ENCODE assay signal across 35 mouse cellular contexts in the genomic region with DNA sequence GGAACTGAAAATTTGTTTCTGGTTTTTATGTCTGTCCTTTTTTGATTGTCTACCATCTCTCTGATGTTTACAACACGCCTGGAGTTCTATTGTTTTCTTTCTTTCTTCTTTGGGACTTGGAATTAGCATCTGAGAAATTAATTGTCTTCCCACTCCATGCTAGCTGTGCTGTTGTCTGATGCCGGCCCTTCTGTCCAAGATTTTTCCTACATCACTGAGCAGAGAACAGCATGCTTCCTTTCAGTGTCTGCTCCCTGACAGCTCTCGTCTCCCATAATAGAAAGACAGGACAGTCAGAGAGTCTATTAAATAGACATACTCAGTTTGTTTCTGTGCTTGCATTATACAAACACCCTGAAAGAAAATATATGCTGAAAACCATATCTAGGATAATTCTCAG. TPM values are rescaled to one million over a fixed set of nuclear protein-coding genes. Genes with fewer than 3 reads are reported as not detected.
DNase-seq lines count a peak whose midpoint lies in the region; ATAC-seq and TF ChIP-seq lines count a peak whose summit lies in the region.
"Had no signal": no experiment of that assay in that cellular context is flagged by ENCODE, and none has a peak within 500 bp of the region (broad histone marks: within the 10 kb centered on the region; RNA-seq: fewer than 3 reads in every experiment).

No protein-coding gene starts in this region.

- no peak overlapping the region for H3K9ac ChIP-seq in hindbrain, embryonic 14.5 days
- no peak overlapping the region for H3K9ac ChIP-seq in midbrain, embryonic 15.5 days
- no peak overlapping the region for H3K9ac ChIP-seq in intestine, postnatal 0 days (ENCODE audit: low read depth, low read length)
- H3K9ac ChIP-seq: embryonic facial prominence, embryonic 15.5 days; limb, embryonic 12.5 days; liver, embryonic 15.5 days; lung, embryonic 14.5 days; neural tube, embryonic 12.5 days had no signal

- H3K4me1 ChIP-seq in hindbrain, embryonic 14.5 days (replicated peaks; ENCODE audit: control insufficient read depth, insufficient read depth, low read length): no peaks in the 10 kb centered on the region
- no peaks in the 10 kb centered on the region for H3K4me1 ChIP-seq in hindbrain, embryonic 10.5 days (replicated peaks)
- H3K4me1 ChIP-seq in midbrain, embryonic 15.5 days: no peaks in the 10 kb centered on the region
- no peaks in the 10 kb centered on the region for H3K4me1 ChIP-seq in limb, embryonic 10.5 days
- H3K4me1 ChIP-seq in intestine, postnatal 0 days (replicated peaks; ENCODE audit: control insufficient read depth, insufficient read depth, low read length): no peaks in the 10 kb centered on the region
- H3K4me1 ChIP-seq: embryonic facial prominence, embryonic 10.5 days; embryonic facial prominence, embryonic 15.5 days; limb, embryonic 12.5 days; liver, embryonic 15.5 days; neural tube, embryonic 12.5 days had no signal

- DNase-seq in cerebellum, postnatal 10 days: peak; percentile 16 to 44
- no peak for DNase-seq in cerebellum, adult 11 months
- no peak for DNase-seq in hindbrain, embryonic 14.5 days (ENCODE audit: low spot score)
- DNase-seq in hindbrain, embryonic 10.5 days (ENCODE audit: low spot score): no peak
- DNase-seq in Muller cell, postnatal 12 days (ENCODE audit: inconsistent ontology term): peak; percentile 42
- DNase-seq in limb, embryonic 10.5 days (ENCODE audit: low spot score): no peak
- DNase-seq: adrenal gland, adult 8-10 months; cerebellum, adult 11-12 months; cerebellum, adult 9-11 months; gastrocnemius, adult 2 months; gastrocnemius, postnatal 36 days; heart, adult 18-20 months; kidney, adult 2 months; lung, embryonic 14.5 days; lung, postnatal 14 days; right cerebral cortex, postnatal 14 days; thymus, postnatal 4 days had no signal

- WGBS in hindbrain, embryonic 14.5 days: 13% methylated on average over 3 of the region's 3 CpGs
- 39% methylated on average over 3 of the region's 3 CpGs for WGBS in hindbrain, embryonic 10.5 days
- WGBS in midbrain, embryonic 15.5 days: 19% methylated on average over 3 of the region's 3 CpGs
- 88% methylated on average over 3 of the region's 3 CpGs for WGBS in limb, embryonic 10.5 days
- WGBS in intestine, postnatal 0 days: 77% methylated on average over 3 of the region's 3 CpGs

- H3K9me3 ChIP-seq in hindbrain, embryonic 14.5 days (ENCODE audit: control insufficient read depth, low read length): no peaks in the 10 kb centered on the region
- no peaks in the 10 kb centered on the region for H3K9me3 ChIP-seq in hindbrain, embryonic 10.5 days
- H3K9me3 ChIP-seq in midbrain, embryonic 15.5 days: no peaks in the 10 kb centered on the region
- H3K9me3 ChIP-seq in limb, embryonic 10.5 days (replicated peaks): no peaks in the 10 kb centered on the region
- H3K9me3 ChIP-seq in intestine, postnatal 0 days (ENCODE audit: control insufficient read depth): no peaks in the 10 kb centered on the region
- H3K9me3 ChIP-seq: embryonic facial prominence, embryonic 10.5 days; embryonic facial prominence, embryonic 15.5 days; limb, embryonic 12.5 days; liver, embryonic 15.5 days; neural tube, embryonic 12.5 days had no signal

- H3K27ac ChIP-seq in hindbrain, embryonic 14.5 days: no peak overlapping the region
- no peak overlapping the region for H3K27ac ChIP-seq in hindbrain, embryonic 10.5 days
- no peak overlapping the region for H3K27ac ChIP-seq in midbrain, embryonic 15.5 days
- no peak overlapping the region for H3K27ac ChIP-seq in limb, embryonic 10.5 days
- no peak overlapping the region for H3K27ac ChIP-seq in intestine, postnatal 0 days (ENCODE audit: low read depth, low read length)
- H3K27ac ChIP-seq: embryonic facial prominence, embryonic 10.5 days; embryonic facial prominence, embryonic 15.5 days; gastrocnemius, adult 2 months; kidney, postnatal 0 days; limb, embryonic 12.5 days; liver, embryonic 15.5 days; neural tube, embryonic 12.5 days had no signal

- H3K27me3 ChIP-seq in hindbrain, embryonic 14.5 days (ENCODE audit: control insufficient read depth, insufficient read depth, low read length): no peaks in the 10 kb centered on the region
- H3K27me3 ChIP-seq in hindbrain, embryonic 10.5 days (ENCODE audit: insufficient read depth, poor library complexity, severe bottlenecking): no peaks in the 10 kb centered on the region
- no peaks in the 10 kb centered on the region for H3K27me3 ChIP-seq in midbrain, embryonic 15.5 days (replicated peaks)
- no peaks in the 10 kb centered on the region for H3K27me3 ChIP-seq in limb, embryonic 10.5 days (ENCODE audit: low read depth, poor library complexity, severe bottlenecking)
- no peaks in the 10 kb centered on the region for H3K27me3 ChIP-seq in intestine, postnatal 0 days (replicated peaks; ENCODE audit: control insufficient read depth, insufficient read depth, low read length)
- H3K27me3 ChIP-seq: CH12.LX; embryonic facial prominence, embryonic 15.5 days; limb, embryonic 12.5 days; liver, embryonic 15.5 days; neural tube, embryonic 12.5 days had no signal

- no peak for TF ChIP-seq CTCF in intestine, postnatal 0 days (IDR thresholded peaks at IDR 0.05; ENCODE audit: low read depth)

- ATAC-seq in hindbrain, embryonic 14.5 days (ENCODE audit: low FRiP score): peak; percentile 59; the same call in 1 of the 2 replicates
- 0 out of 2 replicates have a peak, but pooled peaks have one; percentile 63 for ATAC-seq in midbrain, embryonic 15.5 days (replicated peaks)
- no peak for ATAC-seq in intestine, postnatal 0 days
- ATAC-seq: forebrain, embryonic 16.5 days had no signal

- H3K4me2 ChIP-seq in hindbrain, embryonic 14.5 days (replicated peaks): no peak overlapping the region
- H3K4me2 ChIP-seq in midbrain, embryonic 15.5 days: no peak overlapping the region
- H3K4me2 ChIP-seq in intestine, postnatal 0 days (replicated peaks; ENCODE audit: low read depth): no peak overlapping the region
- H3K4me2 ChIP-seq: embryonic facial prominence, embryonic 15.5 days; heart, embryonic 11.5 days; limb, embryonic 12.5 days; liver, embryonic 15.5 days; lung, embryonic 14.5 days; neural tube, embryonic 12.5 days had no signal

- no peaks in the 10 kb centered on the region for H3K36me3 ChIP-seq in hindbrain, embryonic 14.5 days (replicated peaks; ENCODE audit: control insufficient read depth, insufficient read depth)
- no peaks in the 10 kb centered on the region for H3K36me3 ChIP-seq in hindbrain, embryonic 10.5 days
- H3K36me3 ChIP-seq in midbrain, embryonic 15.5 days (replicated peaks): no peaks in the 10 kb centered on the region
- no peaks in the 10 kb centered on the region for H3K36me3 ChIP-seq in limb, embryonic 10.5 days
- H3K36me3 ChIP-seq in intestine, postnatal 0 days (ENCODE audit: control insufficient read depth, insufficient read depth): no peaks in the 10 kb centered on the region
- H3K36me3 ChIP-seq: embryonic facial prominence, embryonic 10.5 days; embryonic facial prominence, embryonic 15.5 days; limb, embryonic 12.5 days; liver, embryonic 15.5 days; neural tube, embryonic 12.5 days had no signal

- H3K4me3 ChIP-seq in hindbrain, embryonic 14.5 days (replicated peaks; ENCODE audit: low read length): no peak overlapping the region
- H3K4me3 ChIP-seq in hindbrain, embryonic 10.5 days: no peak overlapping the region
- H3K4me3 ChIP-seq in midbrain, embryonic 15.5 days: no peak overlapping the region
- H3K4me3 ChIP-seq in limb, embryonic 10.5 days: no peak overlapping the region
- no peak overlapping the region for H3K4me3 ChIP-seq in intestine, postnatal 0 days (ENCODE audit: low read depth, low read length)
- H3K4me3 ChIP-seq: embryonic facial prominence, embryonic 10.5 days; embryonic facial prominence, embryonic 15.5 days; gastrocnemius, adult 2 months; limb, embryonic 12.5 days; liver, embryonic 15.5 days; neural tube, embryonic 12.5 days had no signal

RNA-seq across cellular contexts. Expression of a gene that starts 55.8 kb away (rescaled TPM):
- not detected in 2 replicates for polyA plus RNA-seq in hindbrain, embryonic 14.5 days (2014; fragmentation: Nextera tagmentation; extraction: Ambion mirVana)
- polyA plus RNA-seq in hindbrain, embryonic 10.5 days (2016; fragmentation: Nextera tagmentation; extraction: Ambion mirVana): not detected in 2 replicates
- polyA plus RNA-seq in midbrain, embryonic 15.5 days (2015; fragmentation: Nextera tagmentation; extraction: Ambion mirVana): not detected in 2 replicates
- polyA plus RNA-seq in limb, embryonic 10.5 days (2016; fragmentation: Nextera tagmentation; extraction: Ambion mirVana): not detected in 2 replicates
- not detected in 2 replicates for polyA plus RNA-seq in intestine, postnatal 0 days (2015; fragmentation: Nextera tagmentation; extraction: Ambion mirVana)
- polyA plus RNA-seq: C2C12; embryonic facial prominence, embryonic 10.5 days; embryonic facial prominence, embryonic 15.5 days; forebrain, embryonic 16.5 days; heart, embryonic 11.5 days; heart, embryonic 16.5 days; intestine, embryonic 14.5 days; kidney, adult 2 months; kidney, postnatal 0 days; large intestine, adult 2 months; limb, embryonic 12.5 days; liver, adult 2 months; liver, embryonic 15.5 days; lung, embryonic 14.5 days; neural tube, embryonic 12.5 days; small intestine, adult 2 months; stomach, embryonic 14.5 days had no signal

Comparison
In these comparisons a context has a peak if more than half of its experiments do, and no peak if none do; other contexts are left out.
1. DNase-seq: peak in cerebellum, postnatal 10 days (2 of 2) and Muller cell, postnatal 12 days (single experiment); none in cerebellum, adult 11 months (single experiment), hindbrain, embryonic 14.5 days (single experiment), hindbrain, embryonic 10.5 days (single experiment) and limb, embryonic 10.5 days (single experiment).